Mouse (Mus musculus): ENCODE results near the gene Wasf2.
"Not testable (repeated sequence)": the region's sequence is repeated elsewhere in the genome, so short reads cannot be mapped to it uniquely, and the experiment has no call there.

The Wasf2 gene

GRCm38 (mm10) chr4:133129931-133130889 lies at the start of gene Wasf2:
Gene Wasf2 (plus strand): TSS chr4:133130505.
- DNase-seq (ENCODE audit: low spot score) = peak; percentile 97

GRCm38 (mm10) chr4:133080862-133081261 lies 49.4 kb upstream of the Wasf2 start:
- DNase-seq (ENCODE audit: low spot score) = no peak

GRCm38 (mm10) chr4:133082216-133082773 lies 48.0 kb upstream of the Wasf2 start:
- no peak for DNase-seq (ENCODE audit: low spot score)

- peak; percentile 36 for DNase-seq (ENCODE audit: low spot score)
Measured at GRCm38 (mm10) chr4:133083991-133084861, 46.1 kb upstream of the Wasf2 start.

GRCm38 (mm10) chr4:133085011-133085782 lies 45.1 kb upstream of the Wasf2 start:
- DNase-seq (ENCODE audit: low spot score) = peak; percentile 31

- peak; percentile 45 for DNase-seq (ENCODE audit: low spot score)
Measured at GRCm38 (mm10) chr4:133085783-133086342, 44.4 kb upstream of the Wasf2 start.

- DNase-seq (ENCODE audit: low spot score) = no peak
Measured at GRCm38 (mm10) chr4:133087177-133087714, 43.1 kb upstream of the Wasf2 start.

GRCm38 (mm10) chr4:133087835-133088234 lies 42.5 kb upstream of the Wasf2 start:
- DNase-seq (ENCODE audit: low spot score) = no peak

- no peak for DNase-seq (ENCODE audit: low spot score)
Measured at GRCm38 (mm10) chr4:133089319-133089718, 41.0 kb upstream of the Wasf2 start.

- DNase-seq (ENCODE audit: low spot score) = no peak
Measured at GRCm38 (mm10) chr4:133089802-133090201, 40.5 kb upstream of the Wasf2 start.

- no peak for DNase-seq (ENCODE audit: low spot score)
Measured at GRCm38 (mm10) chr4:133090276-133090719, 40.0 kb upstream of the Wasf2 start.

- no peak for DNase-seq (ENCODE audit: low spot score)
Measured at GRCm38 (mm10) chr4:133090720-133091458, 39.4 kb upstream of the Wasf2 start.

- no peak for DNase-seq (ENCODE audit: low spot score)
Measured at GRCm38 (mm10) chr4:133091459-133091785, 38.9 kb upstream of the Wasf2 start.

- DNase-seq (ENCODE audit: low spot score) = no peak
Measured at GRCm38 (mm10) chr4:133092453-133092901, 37.8 kb upstream of the Wasf2 start.

- DNase-seq (ENCODE audit: low spot score) = no peak
Measured at GRCm38 (mm10) chr4:133093056-133093455, 37.2 kb upstream of the Wasf2 start.

- no peak for DNase-seq (ENCODE audit: low spot score)
Measured at GRCm38 (mm10) chr4:133093481-133094033, 36.7 kb upstream of the Wasf2 start.

GRCm38 (mm10) chr4:133094255-133094654 lies 36.0 kb upstream of the Wasf2 start:
- no peak for DNase-seq (ENCODE audit: low spot score)

GRCm38 (mm10) chr4:133094936-133095733 lies 35.2 kb upstream of the Wasf2 start:
- DNase-seq (ENCODE audit: low spot score) = peak; percentile 86

- not testable (repeated sequence) for DNase-seq (ENCODE audit: low spot score)
Measured at GRCm38 (mm10) chr4:133095734-133096065, 34.6 kb upstream of the Wasf2 start.

Data from embryo, embryonic 10.5 days (tissue).